Mouse (Mus musculus) thymus, postnatal 14 days (tissue): ENCODE measurements around the gene Rsbn1l.

Experiments used
- DNase-seq: peaks from one replicate; pipeline ENCODE4 v3.0.0; 2021

Rsbn1l gene

DNA sequence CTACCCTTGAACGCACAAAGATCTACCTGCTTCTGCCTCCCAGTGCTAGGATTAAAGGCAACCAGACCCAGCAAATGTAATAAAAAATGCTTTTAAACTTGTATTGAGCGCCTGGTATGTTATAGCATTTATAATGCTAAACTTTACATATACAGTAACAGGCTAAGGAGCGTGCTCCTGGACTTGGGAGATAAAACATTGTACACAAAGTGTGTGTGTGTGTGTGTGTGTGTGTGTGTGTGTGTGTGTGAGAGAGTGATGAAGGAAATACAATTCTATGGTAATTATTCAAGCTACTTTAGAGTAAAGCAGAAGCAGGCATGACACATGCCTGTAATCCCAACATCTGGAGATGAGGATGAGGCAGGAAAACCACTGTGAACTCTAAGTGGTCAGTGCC, at the start of gene Rsbn1l:
TSS of gene Rsbn1l (minus strand) at position 101 of the 400 bp plus-strand sequence.
- DNase-seq, result no peak

DNA sequence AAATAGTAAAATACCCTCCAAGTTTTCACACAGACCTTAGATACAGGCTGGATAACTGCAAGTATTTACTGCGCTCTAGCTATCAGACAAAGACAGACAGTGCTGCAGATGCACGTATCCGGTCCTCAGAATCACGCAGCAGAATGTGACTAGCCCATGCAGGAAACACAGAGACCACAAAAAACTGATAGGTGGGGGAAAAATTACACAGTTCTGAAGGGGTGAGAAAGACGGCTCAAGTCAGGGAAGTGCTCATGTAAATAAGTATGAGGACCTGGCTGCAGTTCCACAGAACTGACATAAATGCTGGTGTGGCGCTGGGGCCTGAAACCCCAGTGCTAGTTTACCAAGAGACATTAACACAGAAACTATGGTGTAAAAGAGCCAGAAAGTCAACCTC, 46.5 kb upstream of the Rsbn1l start:
- peak; percentile 69 for DNase-seq

DNA sequence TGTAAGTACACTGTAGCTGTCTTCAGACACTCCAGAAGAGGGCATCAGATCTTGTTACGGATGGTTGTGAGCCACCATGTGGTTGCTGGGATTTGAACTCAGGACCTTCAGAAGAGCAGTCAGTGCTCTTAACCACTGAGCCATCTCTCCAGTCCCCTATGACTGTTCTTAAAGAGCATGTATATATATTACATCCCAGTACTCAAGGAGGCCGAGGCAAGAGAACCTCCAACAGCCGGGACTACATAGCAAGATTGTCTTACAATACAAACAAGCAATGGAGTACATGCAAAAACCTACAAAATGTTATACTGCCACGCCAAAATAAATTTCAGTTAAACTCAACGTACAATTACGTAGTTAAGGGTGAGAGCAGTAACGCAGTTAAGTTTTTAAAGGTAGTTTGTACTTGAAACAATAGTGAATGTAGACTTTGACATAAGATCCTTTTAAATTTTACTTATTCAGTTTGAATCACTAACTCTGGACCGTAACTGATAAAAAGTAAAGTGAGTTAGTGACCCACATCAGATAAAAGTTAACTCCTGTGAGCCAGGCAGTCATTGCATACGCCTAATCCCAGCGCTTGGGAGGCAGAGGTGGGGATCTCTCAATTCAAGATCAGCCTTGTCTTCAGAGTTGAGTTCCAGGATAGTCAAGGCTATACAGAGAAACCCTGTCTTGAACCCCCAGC, 45.6 kb upstream of the Rsbn1l start:
- no peak for DNase-seq

DNA sequence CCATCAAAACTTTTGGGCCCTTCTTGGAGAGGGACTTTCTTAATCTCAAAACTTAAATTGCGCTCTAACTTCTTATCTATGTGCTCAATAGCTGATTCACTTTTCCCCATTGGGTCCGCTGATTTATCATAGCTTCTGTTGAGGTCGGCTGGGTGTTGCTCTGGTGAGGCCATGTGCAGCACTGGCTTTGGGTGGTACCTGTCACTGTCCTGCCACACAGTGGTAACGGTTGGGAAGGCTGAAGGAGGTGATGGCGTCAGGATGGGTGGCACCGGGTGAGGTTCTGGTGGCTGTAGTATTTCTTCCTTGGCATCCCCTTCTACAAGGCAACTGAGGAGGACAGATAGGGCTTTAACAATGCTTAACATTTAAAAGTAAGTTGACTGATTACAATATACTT, 42.2 kb upstream of the Rsbn1l start:
- DNase-seq, result no peak

- DNase-seq, result no peak
These were observed 41.4 kb upstream of the Rsbn1l start for GRCm38 (mm10) chr5:20997555-20997954.

- no peak for DNase-seq
These were observed 34.0 kb upstream of the Rsbn1l start for GRCm38 (mm10) chr5:20990062-20990809.

DNA sequence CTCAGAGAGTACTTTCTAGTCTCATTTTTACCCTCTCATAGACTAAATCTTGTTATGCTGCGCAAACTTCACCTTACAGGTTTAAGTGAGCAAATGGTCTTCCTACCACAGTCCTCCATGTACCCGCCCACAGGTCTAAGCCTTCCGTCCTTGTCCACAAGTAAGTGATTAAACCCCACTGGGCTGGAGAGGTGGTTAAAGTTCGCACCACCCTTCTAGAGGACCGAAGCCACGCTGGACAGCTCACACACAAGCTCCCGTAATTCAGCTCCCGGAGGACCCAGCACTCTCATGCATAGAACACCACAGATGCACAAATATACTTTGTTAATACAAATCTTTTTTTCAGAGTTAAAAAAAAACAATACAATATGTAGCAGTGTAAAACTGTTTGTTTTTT, 30.1 kb upstream of the Rsbn1l start:
- DNase-seq, result no peak

DNA sequence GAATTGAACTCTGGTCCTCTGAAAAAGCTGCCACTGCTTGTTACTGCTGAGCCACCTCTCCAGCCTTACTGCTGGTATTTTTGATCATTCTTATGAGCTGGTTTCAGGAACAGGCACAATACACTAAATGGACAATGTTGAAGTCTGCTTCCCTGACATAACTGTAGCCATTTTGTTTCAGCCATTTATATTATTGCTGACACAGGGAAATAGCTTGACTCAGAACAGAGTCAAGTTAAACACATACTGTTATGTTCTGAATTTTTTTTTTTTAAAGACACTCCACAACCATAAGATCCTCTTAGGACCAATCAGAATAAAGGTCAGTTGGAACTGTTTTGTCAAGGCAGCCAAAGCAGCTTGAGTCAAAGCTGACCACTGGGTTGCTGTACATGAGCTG, 27.3 kb upstream of the Rsbn1l start:
- no peak for DNase-seq

GRCm38 (mm10) chr5:20974690-20975089, 18.5 kb upstream of the Rsbn1l start:
- no peak for DNase-seq

DNA sequence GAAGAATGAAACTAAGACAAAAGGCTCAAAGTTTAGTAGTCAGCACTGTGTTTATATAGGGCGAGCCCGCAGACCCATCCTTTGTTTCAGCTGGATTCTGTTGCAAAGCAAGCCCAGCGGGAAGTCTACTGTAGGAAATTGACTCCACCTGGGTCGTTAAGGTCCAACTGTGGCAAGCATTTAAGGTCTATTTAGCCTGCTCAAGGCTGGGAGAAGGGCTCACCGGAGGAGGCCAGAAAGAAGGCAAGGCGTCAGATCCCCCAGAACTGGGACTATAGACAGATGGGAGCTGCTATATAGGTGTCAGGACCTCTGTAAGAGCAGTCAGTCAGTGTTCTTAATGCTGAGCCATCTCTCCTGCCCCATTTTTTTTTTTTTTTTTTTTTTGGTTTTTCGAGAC, 17.8 kb upstream of the Rsbn1l start:
- DNase-seq, result no peak

DNA sequence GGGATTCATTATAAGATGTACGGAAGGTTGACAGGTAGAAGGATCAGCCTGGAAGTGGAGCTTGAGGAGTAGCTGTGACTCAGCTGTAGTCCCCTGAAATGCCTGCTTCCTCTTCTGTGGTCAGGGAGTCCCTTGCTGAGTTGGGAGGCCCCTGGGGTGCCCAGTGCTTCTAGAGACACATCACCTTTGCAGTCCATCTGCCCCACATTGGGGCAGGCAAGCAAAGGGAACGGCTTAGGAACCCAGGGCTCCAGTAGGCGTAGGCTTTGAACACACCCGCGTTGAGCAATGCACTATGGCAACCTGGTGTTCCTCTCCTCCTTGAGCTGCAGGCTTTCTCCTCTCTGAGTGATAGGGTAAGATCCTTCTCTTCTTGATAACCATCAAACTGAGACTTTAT, 16.9 kb upstream of the Rsbn1l start:
- no peak for DNase-seq

GRCm38 (mm10) chr5:20968963-20969362, 12.8 kb upstream of the Rsbn1l start:
- peak; percentile 78 for DNase-seq

GRCm38 (mm10) chr5:20968493-20968892, 12.3 kb upstream of the Rsbn1l start:
- no peak for DNase-seq

DNA sequence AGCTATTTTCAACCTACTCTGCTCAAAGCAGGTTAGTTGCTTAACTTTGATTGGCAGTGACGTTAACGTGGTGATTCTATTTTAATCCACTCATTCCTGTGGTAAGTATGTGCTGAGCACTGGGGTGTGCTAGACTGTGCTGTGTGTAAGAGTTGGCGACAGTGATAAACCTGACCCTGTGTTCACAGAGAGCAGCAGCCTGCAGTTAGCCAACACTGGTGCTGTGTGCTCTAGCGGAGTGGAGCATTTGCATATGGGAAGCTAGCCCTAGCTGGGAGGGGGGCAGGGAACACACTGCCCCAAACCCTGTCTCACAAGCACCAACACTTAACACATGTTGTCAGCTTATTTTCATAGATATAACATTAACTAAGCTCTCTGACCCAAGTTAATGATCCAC, 11.7 kb upstream of the Rsbn1l start:
- no peak for DNase-seq

- DNase-seq, result no peak
These were observed 8.2 kb upstream of the Rsbn1l start for GRCm38 (mm10) chr5:20964446-20964845.

GRCm38 (mm10) chr5:20963295-20963694, 7.1 kb upstream of the Rsbn1l start:
- no peak for DNase-seq

DNA sequence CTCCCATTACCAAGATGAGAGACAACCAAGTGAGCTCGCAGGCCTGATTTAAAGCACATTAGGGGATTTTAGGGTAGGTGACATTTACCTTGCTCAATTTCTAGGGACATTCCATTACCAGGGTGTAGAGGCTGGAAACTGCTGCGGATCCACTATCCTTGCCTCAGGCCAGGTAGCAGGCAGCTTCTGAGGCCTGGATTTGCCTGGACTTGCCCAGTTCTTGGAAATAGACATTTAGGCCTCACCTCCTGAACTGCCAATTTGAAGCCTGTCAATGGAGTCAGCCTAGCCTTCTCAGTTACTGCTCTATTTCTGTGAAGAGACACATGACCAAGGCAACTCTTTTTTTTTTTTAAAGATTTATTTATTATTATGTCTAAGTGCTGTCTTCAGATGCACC, 4.7 kb upstream of the Rsbn1l start:
- no peak for DNase-seq

DNA sequence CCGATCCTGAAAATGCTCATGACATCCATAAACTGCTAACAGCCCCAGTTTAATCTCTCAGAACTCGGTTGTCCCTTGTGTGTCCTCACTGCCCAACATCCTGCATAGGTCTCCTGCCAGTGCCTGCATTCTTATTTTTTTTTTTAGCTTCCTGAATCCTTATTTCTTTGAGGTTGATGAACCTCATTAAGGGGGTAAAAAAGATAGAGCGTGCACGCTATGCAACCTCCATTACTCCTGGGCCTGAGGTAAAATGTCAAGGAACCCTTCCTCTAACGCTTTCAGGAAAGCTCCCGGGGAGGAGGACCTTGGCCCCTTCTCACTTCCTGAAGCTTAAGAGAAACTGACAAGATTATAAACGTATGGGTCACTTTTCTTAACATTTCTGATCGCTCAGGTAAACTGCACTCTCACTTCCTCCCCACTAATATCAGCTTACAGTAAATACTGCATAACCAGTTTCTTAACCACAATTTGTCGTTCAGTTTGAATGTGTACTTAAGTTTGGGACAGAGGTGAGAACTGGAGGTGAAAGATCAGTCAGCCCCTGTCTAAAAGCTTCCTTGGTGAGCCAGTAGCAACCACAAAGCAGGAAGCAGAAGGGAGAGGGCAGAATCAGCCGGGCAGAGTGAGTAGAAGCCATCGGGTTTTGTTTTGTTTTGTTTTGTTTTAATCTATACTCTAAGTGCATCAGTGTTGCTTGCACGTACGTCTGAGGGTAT, 923 bp downstream of the Rsbn1l start:
- peak; percentile 42 for DNase-seq

DNA sequence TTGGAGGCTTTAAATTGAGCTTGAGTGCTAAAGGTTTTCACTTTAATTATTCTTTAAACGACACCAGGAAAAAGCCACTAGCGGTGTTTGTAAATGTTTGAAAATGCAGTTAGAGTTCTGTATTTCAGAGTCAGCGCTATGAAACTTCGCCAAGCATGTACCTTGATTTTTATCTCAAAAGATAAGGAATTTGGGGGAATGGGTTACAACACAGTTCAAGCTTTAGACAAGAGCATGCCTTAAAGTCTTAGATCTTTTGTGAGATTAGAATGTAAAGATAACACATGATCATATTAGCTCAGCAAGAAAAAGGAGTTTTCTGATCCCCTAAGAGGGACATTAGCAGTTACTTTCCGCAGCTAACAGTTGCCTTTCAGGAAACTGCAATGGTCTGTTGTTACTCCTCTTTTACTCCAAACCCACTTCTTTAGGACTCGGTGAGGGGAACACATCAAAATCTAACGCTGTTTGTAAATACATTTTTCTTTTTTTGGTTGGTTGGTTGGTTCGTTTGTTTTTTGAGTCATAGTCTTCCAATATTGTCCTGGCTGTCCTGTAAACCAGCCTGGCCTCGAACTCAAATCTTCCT, 3.8 kb downstream of the Rsbn1l start:
- no peak for DNase-seq

GRCm38 (mm10) chr5:20951666-20952281, 4.4 kb downstream of the Rsbn1l start:
- peak; percentile 96 for DNase-seq

DNA sequence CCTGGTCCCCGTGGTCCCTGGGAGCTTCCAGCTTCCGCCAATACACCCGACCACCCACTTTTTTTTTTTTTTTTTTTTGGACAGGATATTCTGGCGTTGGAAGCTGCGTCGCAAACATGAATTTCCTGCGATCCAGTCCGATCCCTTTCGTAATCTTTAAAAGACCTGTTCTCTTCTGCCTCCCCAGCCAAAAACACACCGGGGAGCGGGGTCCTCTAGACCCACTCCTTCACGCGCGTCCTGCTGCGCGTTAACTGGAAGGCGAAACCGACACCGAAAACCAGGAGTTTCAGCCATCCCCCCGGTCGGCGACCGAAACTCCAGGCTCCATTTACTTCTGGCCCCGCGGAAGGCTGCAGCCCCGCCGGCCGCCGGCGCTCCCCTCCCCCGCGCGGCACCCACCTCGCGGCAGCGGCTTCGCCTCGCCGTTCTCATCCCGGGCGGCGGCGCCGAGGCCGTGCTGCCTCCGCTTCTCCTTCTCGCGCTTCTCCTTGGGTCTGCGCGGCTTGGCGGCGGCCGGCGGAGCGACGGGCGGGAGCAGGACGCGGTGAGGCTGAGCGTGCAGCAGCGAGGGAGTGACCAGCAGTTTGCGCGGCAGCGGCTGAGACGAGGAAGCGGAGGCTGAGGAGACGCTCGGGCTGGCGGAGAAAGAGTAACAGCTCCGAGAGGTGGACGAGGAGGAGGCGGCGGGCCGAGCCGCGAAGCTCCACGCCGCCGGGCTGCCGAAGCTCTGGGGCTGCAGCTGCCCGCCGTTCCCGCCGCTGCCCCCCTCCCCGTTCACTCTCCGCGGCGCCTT, 5.1 kb downstream of the Rsbn1l start:
- DNase-seq, result peak; percentile 68

DNA sequence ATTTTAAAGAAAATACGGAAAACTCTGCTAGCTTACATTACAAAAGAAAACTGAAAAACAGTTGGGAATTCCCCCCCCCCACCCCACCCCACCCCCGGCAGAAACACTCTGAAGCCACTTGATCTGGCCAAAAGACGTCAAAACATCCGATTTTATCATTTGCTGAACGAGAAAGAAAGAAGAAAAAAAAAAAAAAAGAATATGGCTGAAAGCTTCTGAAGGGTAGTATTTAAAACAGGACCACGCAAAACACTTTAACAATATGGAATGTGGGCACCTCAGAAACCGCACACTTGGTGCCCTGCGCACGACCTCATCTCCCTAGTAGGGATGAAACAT, 5.7 kb downstream of the Rsbn1l start:
- DNase-seq, result no peak
